Mouse (Mus musculus): ENCODE data around the gene Asb15.

Gene Asb15

GRCm38 (mm10) chr6:24564081-24564480 is 36.1 kb downstream of the Asb15 start:
- DNase-seq (ENCODE audit: extremely low read depth, insufficient read length, low spot score): no peak

- DNase-seq (ENCODE audit: extremely low read depth, insufficient read length, low spot score): no peak
Measured at GRCm38 (mm10) chr6:24564886-24565285, 36.9 kb downstream of the Asb15 start.

GRCm38 (mm10) chr6:24568963-24569362 is 41.0 kb downstream of the Asb15 start:
- no peak for DNase-seq (ENCODE audit: extremely low read depth, insufficient read length, low spot score)

GRCm38 (mm10) chr6:24569711-24570110 is 41.8 kb downstream of the Asb15 start:
- DNase-seq (ENCODE audit: extremely low read depth, insufficient read length, low spot score): no peak

GRCm38 (mm10) chr6:24570278-24570677 is 42.3 kb downstream of the Asb15 start:
- DNase-seq (ENCODE audit: extremely low read depth, insufficient read length, low spot score): no peak

GRCm38 (mm10) chr6:24571126-24571525 is 43.2 kb downstream of the Asb15 start:
- DNase-seq (ENCODE audit: extremely low read depth, insufficient read length, low spot score): no peak

- no peak for DNase-seq (ENCODE audit: extremely low read depth, insufficient read length, low spot score)
Measured at GRCm38 (mm10) chr6:24572431-24572830, 44.5 kb downstream of the Asb15 start.

GRCm38 (mm10) chr6:24573319-24573718 is 45.4 kb downstream of the Asb15 start:
- DNase-seq (ENCODE audit: extremely low read depth, insufficient read length, low spot score): no peak

- DNase-seq (ENCODE audit: extremely low read depth, insufficient read length, low spot score): no peak
Measured at GRCm38 (mm10) chr6:24583456-24583855, 55.5 kb downstream of the Asb15 start.

DNA sequence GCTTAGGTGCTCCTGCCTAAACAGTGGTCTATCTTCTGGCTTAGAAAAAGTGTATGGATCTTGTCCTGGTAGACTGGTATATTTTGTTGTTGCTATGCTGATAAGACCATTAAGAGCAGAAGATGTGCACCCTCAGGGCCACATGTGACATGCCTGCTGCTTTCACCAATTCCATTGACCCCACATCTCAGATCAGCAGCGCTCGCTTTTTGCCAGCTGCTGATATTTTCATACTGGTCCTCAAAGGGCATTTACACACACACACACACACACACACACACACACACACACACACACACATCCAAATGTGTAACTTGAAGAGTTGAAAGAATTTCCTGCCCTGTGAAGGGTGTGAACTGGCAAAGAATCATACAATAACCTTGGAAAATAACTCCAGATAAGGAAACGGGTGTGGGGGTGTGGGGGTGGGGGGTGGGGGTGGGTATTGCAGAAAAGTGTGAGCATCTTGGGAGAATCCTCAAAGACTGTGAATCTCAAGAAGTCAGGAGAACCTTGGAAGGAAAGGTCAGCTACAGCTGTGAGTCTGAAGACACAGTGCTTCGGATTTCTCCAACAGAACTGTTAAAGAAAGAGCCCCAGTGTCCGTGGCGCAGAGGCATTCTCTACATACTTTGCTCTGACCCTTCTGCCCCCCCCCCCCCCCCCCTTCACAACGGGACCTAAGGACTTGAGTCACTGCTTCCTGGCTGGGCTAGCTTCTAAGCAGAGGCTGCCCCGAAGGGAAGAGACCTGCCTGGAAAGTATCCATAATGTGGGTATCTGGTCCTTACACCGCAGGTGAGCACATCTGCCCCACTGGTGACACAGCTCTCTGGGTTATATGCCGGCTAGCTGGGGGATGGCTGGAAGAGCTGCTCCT is 57.7 kb downstream of the Asb15 start:
- peak; percentile 25 for DNase-seq (ENCODE audit: extremely low read depth, insufficient read length, low spot score)

GRCm38 (mm10) chr6:24586885-24587284 is 58.9 kb downstream of the Asb15 start:
- DNase-seq (ENCODE audit: extremely low read depth, insufficient read length, low spot score): peak; percentile 25

- no peak for DNase-seq (ENCODE audit: extremely low read depth, insufficient read length, low spot score)
Measured at GRCm38 (mm10) chr6:24590282-24590681, 62.3 kb downstream of the Asb15 start.

GRCm38 (mm10) chr6:24591525-24592218 is 63.7 kb downstream of the Asb15 start:
- DNase-seq (ENCODE audit: extremely low read depth, insufficient read length, low spot score): no peak

DNA sequence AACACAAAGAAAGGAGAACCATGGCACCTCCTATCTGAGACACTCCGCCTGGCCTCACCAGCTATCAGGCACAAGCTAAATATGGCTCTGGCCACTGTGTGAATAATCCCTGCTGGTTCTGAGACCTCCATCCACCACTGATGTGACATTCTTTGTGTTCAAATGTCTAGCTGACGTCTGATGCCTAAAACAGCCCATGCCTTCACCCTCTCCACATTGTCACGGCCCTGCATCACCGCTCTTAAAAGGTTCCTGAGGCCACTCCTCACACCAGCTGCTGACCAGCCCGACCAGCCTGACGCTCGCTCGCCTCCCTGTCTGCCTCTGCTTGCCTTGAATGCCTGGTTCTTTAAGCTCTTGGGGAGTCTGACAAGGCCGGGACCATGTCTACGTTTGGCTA is 69.6 kb downstream of the Asb15 start, which contains the start of gene Lmod2:
TSS of gene Lmod2 (plus strand) at position 263 of the 400 bp plus-strand sequence.
- DNase-seq (ENCODE audit: extremely low read depth, insufficient read length, low spot score): no peak

- DNase-seq (ENCODE audit: extremely low read depth, insufficient read length, low spot score): no peak
Measured at GRCm38 (mm10) chr6:24599179-24599578, 71.2 kb downstream of the Asb15 start.

DNA sequence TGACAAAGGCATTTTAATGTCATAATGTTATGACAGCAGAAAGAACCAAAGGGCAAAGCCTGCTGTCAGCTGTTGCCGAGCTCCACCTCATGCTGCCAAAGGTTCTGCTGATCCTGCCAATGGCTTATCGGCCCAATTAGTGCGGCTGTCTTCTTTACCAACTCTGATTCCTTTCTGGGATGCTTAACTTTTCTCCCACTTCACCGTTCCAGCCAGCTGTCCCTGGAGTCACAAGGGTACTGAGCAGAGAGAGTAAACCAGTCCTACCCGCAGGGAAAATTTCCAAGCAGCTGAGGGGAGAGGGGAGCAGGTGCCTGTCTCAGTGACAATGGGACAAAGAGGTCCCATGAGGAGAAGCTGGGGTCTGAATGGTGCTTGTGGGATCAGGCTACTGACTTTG is 71.7 kb downstream of the Asb15 start:
- no peak for DNase-seq (ENCODE audit: extremely low read depth, insufficient read length, low spot score)

DNA sequence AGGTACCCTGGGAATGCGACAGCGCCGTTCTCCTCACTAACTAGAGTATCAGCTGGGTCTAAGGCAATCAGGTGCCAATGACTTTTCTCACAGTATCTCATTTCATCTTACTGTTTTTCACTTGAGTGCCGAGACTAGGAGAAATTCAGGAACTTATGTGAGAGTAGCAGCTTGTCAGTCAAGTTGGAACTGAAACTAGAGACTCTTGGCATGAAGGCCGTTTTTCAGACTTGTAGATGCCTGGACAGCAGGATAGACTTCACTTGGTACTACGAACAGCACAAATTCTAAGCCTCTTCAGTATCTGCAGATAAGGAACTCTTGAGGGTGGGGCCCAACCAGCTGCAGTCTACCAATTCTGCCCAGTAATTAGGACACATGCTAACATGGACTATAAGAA is 72.2 kb downstream of the Asb15 start:
- no peak for DNase-seq (ENCODE audit: extremely low read depth, insufficient read length, low spot score)

DNA sequence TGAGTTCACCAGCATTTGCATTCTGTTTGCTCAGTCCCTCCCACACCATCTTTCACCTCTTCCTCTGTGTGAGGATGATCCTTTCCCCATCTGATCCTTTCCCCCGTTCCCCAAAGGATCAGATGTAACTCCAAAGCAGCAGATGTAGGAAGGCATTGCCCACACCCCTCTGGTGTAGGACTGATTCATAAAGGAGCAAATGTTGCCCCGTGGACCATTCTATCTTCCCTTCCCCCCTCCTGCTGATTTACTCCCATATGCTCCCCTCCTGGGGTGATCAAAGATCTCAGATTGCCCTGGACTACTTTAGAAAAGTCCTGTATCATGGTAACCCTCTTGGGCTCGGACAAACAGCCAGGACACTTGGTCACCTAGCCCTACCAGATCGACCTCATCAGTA is 72.8 kb downstream of the Asb15 start:
- no peak for DNase-seq (ENCODE audit: extremely low read depth, insufficient read length, low spot score)

- DNase-seq (ENCODE audit: extremely low read depth, insufficient read length, low spot score): no peak
Measured at GRCm38 (mm10) chr6:24601668-24602067, 73.7 kb downstream of the Asb15 start.

DNA sequence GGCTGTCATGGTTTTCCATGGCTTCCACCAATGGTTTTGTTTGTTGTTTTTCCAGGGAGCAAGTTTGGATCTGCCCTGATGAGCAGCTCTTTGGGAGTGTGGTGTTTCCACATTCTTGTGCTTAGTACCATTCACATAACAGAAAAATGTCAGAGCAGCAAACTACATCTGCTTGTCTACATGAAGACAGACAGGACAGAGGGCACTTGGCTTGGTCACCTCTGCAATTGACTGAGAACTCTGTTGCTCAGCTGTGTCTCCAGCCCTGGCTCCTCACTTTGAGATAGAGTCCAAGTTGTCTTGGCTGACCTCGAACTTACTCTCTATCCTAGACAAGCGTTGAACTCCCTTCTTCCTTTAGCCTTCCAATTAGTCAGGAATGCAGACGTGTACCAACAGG is 74.4 kb downstream of the Asb15 start:
- DNase-seq (ENCODE audit: extremely low read depth, insufficient read length, low spot score): no peak

DNA sequence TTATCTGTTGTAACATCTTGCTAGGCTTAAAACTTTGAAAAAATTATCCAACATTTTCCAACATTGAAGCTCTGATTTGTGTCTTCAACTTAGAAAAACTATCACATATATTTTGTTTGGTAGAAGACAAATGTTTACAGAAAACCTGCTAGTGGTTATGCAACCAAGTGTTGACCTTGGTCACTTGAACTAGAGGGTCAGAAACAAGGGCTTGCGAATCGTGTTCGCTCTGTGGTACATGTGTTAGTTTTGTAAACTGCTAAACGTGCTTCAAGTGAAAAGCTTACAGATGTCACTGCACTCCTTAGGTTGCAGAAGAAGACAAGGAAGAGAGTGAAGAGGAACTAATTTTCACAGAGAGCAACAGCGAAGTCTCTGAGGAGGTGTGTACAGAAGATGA is 75.0 kb downstream of the Asb15 start:
- DNase-seq (ENCODE audit: extremely low read depth, insufficient read length, low spot score): no peak

GRCm38 (mm10) chr6:24604289-24604688 is 76.3 kb downstream of the Asb15 start:
- DNase-seq (ENCODE audit: extremely low read depth, insufficient read length, low spot score): no peak

All from 3134 (cell line).